Mouse (Mus musculus) intestine, postnatal 0 days (tissue): Measurements from ENCODE around the gene Zfp72. TPM values are rescaled to one million over a fixed set of nuclear protein-coding genes. Genes with fewer than 3 reads are reported as not detected.

Experiments used
- ATAC-seq: fragments of 200-750 bp; cut with Nextera tagmentation; 2 replicates; pipeline ENCODE4 v1.8.0; 2017; ENCODE audit warnings: mild to moderate bottlenecking, moderate TSS enrichment, moderate library complexity
- H3K27ac ChIP-seq: fragments of 300-500 bp; sonication (generic); 2 replicates; pipeline ENCODE4 v1.5.1; 2014; ENCODE audit warnings: mild to moderate bottlenecking, low read depth, low read length, moderate library complexity
- H3K27me3 ChIP-seq: fragments of 300-500 bp; sonication (generic); replicated peaks from 2 replicates; pipeline ENCODE4 v1.6.1; 2014; ENCODE audit warnings: low read length, mixed read lengths; ENCODE audit not compliant: control insufficient read depth, insufficient read depth
- H3K36me3 ChIP-seq: fragments of 300-500 bp; sonication (generic); 2 replicates; pipeline ENCODE4 v1.6.1; 2014; ENCODE audit warnings: mild to moderate bottlenecking, moderate library complexity; ENCODE audit not compliant: control insufficient read depth, insufficient read depth
- H3K4me1 ChIP-seq: fragments of 300-500 bp; sonication (generic); replicated peaks from 2 replicates; pipeline ENCODE4 v1.6.1; 2014; ENCODE audit warnings: antibody characterized with exemption, low read length, mixed read lengths; ENCODE audit not compliant: control insufficient read depth, insufficient read depth
- H3K4me2 ChIP-seq: fragments of 300-500 bp; sonication (generic); replicated peaks from 2 replicates; pipeline ENCODE4 v1.6.1; 2014; ENCODE audit warnings: low read depth, mild to moderate bottlenecking, moderate library complexity
- H3K4me3 ChIP-seq: fragments of 300-500 bp; sonication (generic); 2 replicates; pipeline ENCODE4 v1.5.1; 2014; ENCODE audit warnings: low read depth, low read length
- H3K9ac ChIP-seq: fragments of 300-500 bp; sonication (generic); 2 replicates; pipeline ENCODE4 v1.6.1; 2014; ENCODE audit warnings: mild to moderate bottlenecking, low read depth, low read length
- H3K9me3 ChIP-seq: fragments of 300-500 bp; sonication (generic); 2 replicates; pipeline ENCODE4 v1.6.1; 2016; ENCODE audit warnings: mixed run types; ENCODE audit not compliant: control insufficient read depth
- CTCF ChIP-seq: sonication (generic); IDR thresholded peaks from 2 replicates; pipeline ENCODE4 v1.5.1; 2016; ENCODE audit warnings: low read depth, mild to moderate bottlenecking, control low read depth, antibody characterized with exemption, moderate library complexity
- WGBS: fragments of 180-500 bp; shearing (Covaris S2); extraction: QIAGEN DNeasy Blood & Tissue Kit; methylation state at CpG from one replicate; pipeline ENCODE4 v1.1.7; 2014; 5-methylcytosine and 5-hydroxymethylcytosine counted together
- polyA plus RNA-seq: library from polyadenylated mRNA; unstranded; fragments of >200 nt; fragmentation: Nextera tagmentation; extraction: Ambion mirVana; gene quantifications from 2 replicates; pipeline ENCODE4 v1.2.1, GENCODE M21; 2015

The Zfp72 gene
- polyA plus RNA-seq, 1 experiment from 2014 or later = 1.2 TPM

DNA sequence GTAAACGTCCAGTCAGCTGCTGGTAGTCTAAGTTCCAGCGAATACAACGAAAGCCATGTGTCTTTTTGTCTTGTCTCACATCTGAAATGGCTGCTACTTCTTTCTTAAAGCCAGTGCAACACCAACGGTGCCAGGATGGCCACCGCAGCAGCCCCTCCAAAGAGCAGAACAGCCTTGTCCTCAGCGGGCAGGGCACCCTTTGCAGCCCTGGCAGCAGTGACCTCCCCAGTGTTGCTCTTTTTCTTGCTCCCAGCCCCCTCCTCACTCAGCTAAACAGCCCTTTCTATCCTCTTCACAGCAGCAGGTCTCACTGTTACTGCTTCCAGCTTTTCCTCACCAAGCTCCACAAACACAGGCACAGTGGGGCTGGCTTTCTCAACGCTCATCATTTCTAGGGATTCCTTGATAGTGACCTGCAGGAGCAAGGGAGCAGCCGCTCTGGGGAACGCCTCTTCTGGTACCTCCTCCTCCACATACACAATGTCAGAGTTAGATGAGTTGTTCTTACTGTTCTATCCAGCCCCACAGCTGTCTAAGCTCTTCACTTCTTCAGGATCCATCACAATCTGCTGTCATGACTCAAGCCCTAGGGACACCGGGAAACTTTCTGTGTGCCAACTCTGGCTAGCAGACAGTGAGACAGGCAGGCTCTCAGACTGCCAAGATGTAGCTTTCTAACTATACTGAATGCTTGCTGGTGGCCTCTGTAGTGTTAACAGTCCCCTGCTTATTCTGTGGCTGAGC, 8.9 kb downstream of the Zfp72 start:
- no peak for ATAC-seq
- no peak overlapping the region for H3K4me3 ChIP-seq
- no peaks in the 10 kb centered on the region for H3K27me3 ChIP-seq
- TF ChIP-seq CTCF = no peak
- no peak overlapping the region for H3K4me2 ChIP-seq
- no peak overlapping the region for H3K27ac ChIP-seq
- H3K4me1 ChIP-seq = no peaks in the 10 kb centered on the region
- H3K9ac ChIP-seq = no peak overlapping the region
- 69% methylated on average over 10 of the region's 10 CpGs for WGBS
- no peaks in the 10 kb centered on the region for H3K36me3 ChIP-seq
- H3K9me3 ChIP-seq = no peaks in the 10 kb centered on the region

DNA sequence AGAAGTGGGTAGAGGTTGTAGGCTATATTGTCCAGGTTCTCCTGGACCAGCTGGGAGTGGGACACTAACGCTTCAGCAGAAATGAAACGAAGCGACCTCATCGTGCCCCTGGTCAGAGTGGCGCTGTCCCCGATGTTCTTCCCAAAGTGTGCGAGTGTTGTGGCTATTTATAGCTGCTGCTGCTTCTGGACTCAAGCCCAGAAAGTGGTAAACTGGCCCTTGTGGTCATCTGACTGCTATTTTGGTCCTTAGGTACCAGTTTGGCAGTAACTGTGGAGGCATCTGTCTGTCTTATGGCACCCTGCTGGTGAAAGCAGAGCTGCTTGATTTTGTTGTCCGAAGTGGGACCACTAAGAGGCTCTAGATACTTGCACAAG, 26.8 kb downstream of the Zfp72 start, which contains the start of gene Lrrc14b:
Gene Lrrc14b, minus strand, starts transcription at position 147 of the 377 bp plus-strand sequence.
- H3K27ac ChIP-seq = no peak within 1 kb of the TSS
- H3K4me1 ChIP-seq = no peaks in the 10 kb centered on the region
- WGBS = 65% methylated on average over 8 of the region's 8 CpGs
- no peaks in the 10 kb centered on the region for H3K27me3 ChIP-seq
- no peaks in the 10 kb centered on the region for H3K9me3 ChIP-seq
- H3K9ac ChIP-seq = no peak within 1 kb of the TSS
- no peak within 1 kb of the TSS for H3K4me3 ChIP-seq
- no peak for TF ChIP-seq CTCF
- no peak; the same call in 1 of the 2 replicates for ATAC-seq
- H3K36me3 ChIP-seq = peaks cover 15% of the 10 kb centered on the region
- no peak within 1 kb of the TSS for H3K4me2 ChIP-seq

DNA sequence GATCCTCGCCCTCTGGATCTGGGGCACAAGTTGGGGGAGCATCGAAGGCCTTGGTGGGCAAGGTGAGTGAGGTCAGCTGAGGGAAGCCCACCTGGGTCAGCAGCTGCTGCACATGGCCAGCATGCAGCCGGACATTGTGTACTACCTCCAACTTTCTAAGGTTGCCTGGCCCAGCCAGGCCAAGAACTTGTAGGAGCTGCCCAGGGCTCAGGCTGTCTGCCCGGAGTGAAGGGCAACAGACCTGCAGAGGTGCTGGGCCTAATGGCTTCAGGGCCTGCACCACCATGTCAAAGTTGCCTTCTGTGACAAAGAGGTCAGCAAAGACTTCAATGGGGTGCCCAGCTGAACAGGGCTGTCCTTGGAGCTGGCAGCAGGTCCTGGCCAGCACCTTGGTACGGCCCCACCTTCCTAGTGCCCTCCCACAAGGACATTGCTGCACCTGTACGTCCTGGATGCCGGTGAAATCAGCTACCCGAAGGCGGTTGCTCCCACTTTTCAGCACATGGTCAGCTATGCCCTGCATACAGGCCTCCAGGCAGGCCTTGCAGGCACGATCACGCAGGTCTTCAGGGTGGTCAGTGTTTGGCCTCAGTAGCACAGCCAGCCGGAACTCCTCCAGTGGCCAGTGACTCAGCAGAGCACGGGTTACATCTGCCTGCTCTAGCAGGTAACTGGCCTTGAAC, 27.3 kb downstream of the Zfp72 start:
- no peaks in the 10 kb centered on the region for H3K27me3 ChIP-seq
- H3K4me1 ChIP-seq = no peaks in the 10 kb centered on the region
- no peaks in the 10 kb centered on the region for H3K9me3 ChIP-seq
- 0 out of 2 replicates have a peak, but pooled peaks have one; percentile 27 for ATAC-seq
- 82% methylated on average over 13 of the region's 13 CpGs for WGBS
- H3K27ac ChIP-seq = no peak overlapping the region
- no peak overlapping the region for H3K4me2 ChIP-seq
- no peak overlapping the region for H3K4me3 ChIP-seq
- no peak overlapping the region for H3K9ac ChIP-seq
- TF ChIP-seq CTCF = no peak
- H3K36me3 ChIP-seq = peaks cover 16% of the 10 kb centered on the region

DNA sequence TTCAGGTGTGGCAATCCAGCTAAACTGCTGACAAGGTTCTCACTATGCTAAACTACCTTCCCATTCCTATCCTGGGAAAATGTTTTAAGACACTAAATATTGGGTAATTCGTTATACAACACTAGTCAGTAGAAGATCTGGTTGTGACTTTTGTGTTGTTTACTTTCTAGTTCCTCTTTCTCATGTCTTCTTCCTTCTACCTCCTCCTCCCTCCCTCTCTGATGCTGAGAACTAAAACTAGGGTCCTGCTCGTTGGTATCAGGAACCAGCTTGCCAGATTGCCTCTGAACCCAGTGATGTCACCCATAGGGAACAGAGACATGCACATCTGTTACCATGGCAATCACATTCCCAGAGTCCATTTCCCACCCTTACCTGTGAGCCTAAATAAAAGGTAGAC, 28.4 kb downstream of the Zfp72 start:
- Histone ChIP-seq H3K9ac (no peak overlapping the region), H3K4me2 (no peak overlapping the region), H3K27me3 (no peaks in the 10 kb centered on the region), H3K9me3 (no peaks in the 10 kb centered on the region), H3K36me3 (peaks cover 25% of the 10 kb centered on the region), H3K4me1 (no peaks in the 10 kb centered on the region), H3K4me3 (no peak overlapping the region), H3K27ac (no peak overlapping the region)
- no peak for TF ChIP-seq CTCF
- WGBS = 65% methylated on average over 2 of the region's 2 CpGs
- ATAC-seq = no peak

DNA sequence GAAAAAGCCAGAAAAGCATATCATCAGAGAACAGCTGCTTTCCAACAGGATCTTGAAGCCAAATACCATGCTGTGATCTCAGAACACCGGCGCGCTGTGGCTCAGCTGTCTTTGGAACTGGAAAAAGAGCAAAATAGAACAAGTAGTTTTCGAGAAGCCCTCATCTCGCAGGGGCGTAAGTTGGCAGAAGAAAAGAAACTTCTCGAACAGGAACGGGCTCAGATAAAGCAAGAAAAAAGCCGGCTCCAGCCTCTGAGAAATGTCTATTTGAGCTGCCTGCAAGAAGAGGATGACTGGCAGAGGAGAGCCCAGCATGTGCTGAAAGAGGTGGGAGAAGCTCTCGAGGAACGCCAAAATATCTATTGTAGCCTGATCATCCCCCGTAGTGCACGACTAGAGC, 34.1 kb downstream of the Zfp72 start:
- TF ChIP-seq CTCF = no peak
- H3K4me3 ChIP-seq = no peak overlapping the region
- WGBS = 96% methylated on average over 13 of the region's 13 CpGs
- ATAC-seq = no peak
- H3K27ac ChIP-seq = no peak overlapping the region
- H3K4me2 ChIP-seq = no peak overlapping the region
- no peaks in the 10 kb centered on the region for H3K9me3 ChIP-seq
- no peak overlapping the region for H3K9ac ChIP-seq
- peaks cover 40% of the 10 kb centered on the region for H3K36me3 ChIP-seq
- no peaks in the 10 kb centered on the region for H3K27me3 ChIP-seq
- no peaks in the 10 kb centered on the region for H3K4me1 ChIP-seq

DNA sequence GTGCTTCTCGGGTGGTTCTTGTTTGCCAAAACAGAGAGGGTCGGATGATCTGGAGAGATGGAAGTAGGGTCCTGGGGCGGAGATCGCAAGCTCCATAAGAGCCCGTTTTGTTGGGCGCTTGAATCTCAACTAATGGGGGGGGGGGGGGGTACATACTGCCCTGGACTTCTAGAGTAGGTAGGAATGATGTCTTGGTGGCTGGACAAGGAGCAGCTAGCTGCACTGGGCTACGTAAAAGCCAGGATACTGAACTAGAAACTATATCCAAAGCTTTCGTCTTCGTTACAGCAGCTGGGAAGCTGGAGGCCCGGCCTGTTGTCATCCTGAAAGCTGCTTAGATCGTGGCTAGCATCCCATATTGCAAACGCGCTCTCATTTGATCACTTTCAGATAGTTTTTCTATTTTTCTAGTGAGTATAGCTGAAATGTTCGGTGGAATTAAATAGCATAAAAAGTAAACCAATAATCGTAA, 40.2 kb downstream of the Zfp72 start:
- 0 out of 2 replicates have a peak, but pooled peaks cover 4% of the 10 kb centered on the region for H3K4me1 ChIP-seq
- peak overlapping the region; percentile 86 for H3K27ac ChIP-seq
- H3K4me2 ChIP-seq = peak overlapping the region; percentile 68
- 2% methylated on average over 15 of the region's 15 CpGs for WGBS
- peak overlapping the region; percentile 83 for H3K4me3 ChIP-seq
- H3K9ac ChIP-seq = peak overlapping the region; percentile 94
- H3K27me3 ChIP-seq = no peaks in the 10 kb centered on the region
- H3K9me3 ChIP-seq = no peaks in the 10 kb centered on the region
- ATAC-seq = peak; percentile 23; the same call in 1 of the 2 replicates
- peaks cover under 1% of the 10 kb centered on the region; the same call in 1 of the 2 replicates for H3K36me3 ChIP-seq
- TF ChIP-seq CTCF = no peak
